Comparison of ENCODE assay signal across 8 mouse cellular contexts in genomic region chr4:123571869-123572268, GRCm38 (mm10).
DNase-seq lines count a peak whose midpoint lies in the region; ATAC-seq and TF ChIP-seq lines count a peak whose summit lies in the region.

No protein-coding gene starts in this region.

- peak overlapping the region; percentile 54 for H3K27ac ChIP-seq in embryonic facial prominence, embryonic 14.5 days (replicated peaks; ENCODE audit: low read depth, low read length)
- 0 out of 2 replicates have a peak overlapping the region, but pooled peaks have one; percentile 20 for H3K27ac ChIP-seq in hindbrain, embryonic 14.5 days

- no peak overlapping the region for H3K4me3 ChIP-seq in embryonic facial prominence, embryonic 14.5 days (ENCODE audit: low read depth, low read length)
- H3K4me3 ChIP-seq in hindbrain, embryonic 14.5 days (replicated peaks; ENCODE audit: low read length) = no peak overlapping the region
- H3K4me3 ChIP-seq in lung, adult 2 months (replicated peaks; ENCODE audit: extremely low read depth, low read depth, low read length) = peak overlapping the region; percentile 43

- ATAC-seq in embryonic facial prominence, embryonic 14.5 days (ENCODE audit: low read depth) = peak; percentile 61; the same call in 1 of the 2 replicates
- no peak for ATAC-seq in hindbrain, embryonic 14.5 days (ENCODE audit: low FRiP score)

- peak overlapping the region; percentile 20 for H3K4me2 ChIP-seq in embryonic facial prominence, embryonic 14.5 days (ENCODE audit: low read depth, low read length)
- no peak overlapping the region for H3K4me2 ChIP-seq in hindbrain, embryonic 14.5 days (replicated peaks)

- no peak overlapping the region for H3K9ac ChIP-seq in embryonic facial prominence, embryonic 14.5 days (ENCODE audit: low read depth, low read length)
- H3K9ac ChIP-seq in hindbrain, embryonic 14.5 days = no peak overlapping the region

- TF ChIP-seq POLR2A in lung, adult 2 months (IDR thresholded peaks at IDR 0.05; ENCODE audit: borderline replicate concordance, extremely low read depth, low read depth, low read length) = peak; percentile 39; the same call in 1 of the 2 replicates

- WGBS in embryonic facial prominence, embryonic 14.5 days = 7% methylated on average over 7 of the region's 7 CpGs
- 14% methylated on average over 7 of the region's 7 CpGs for WGBS in hindbrain, embryonic 14.5 days
- 2% methylated on average over 7 of the region's 7 CpGs for WGBS in lung, adult 2 months

- H3K9me3 ChIP-seq in embryonic facial prominence, embryonic 14.5 days (ENCODE audit: control insufficient read depth, low read length) = no peaks in the 10 kb centered on the region
- no peaks in the 10 kb centered on the region for H3K9me3 ChIP-seq in hindbrain, embryonic 14.5 days (ENCODE audit: control insufficient read depth, low read length)

- no peak for TF ChIP-seq CTCF in lung, adult 2 months (IDR thresholded peaks at IDR 0.05; ENCODE audit: insufficient read depth, low read length)

- no peaks in the 10 kb centered on the region for H3K27me3 ChIP-seq in embryonic facial prominence, embryonic 14.5 days (replicated peaks; ENCODE audit: control insufficient read depth, insufficient read depth, low read length)
- no peaks in the 10 kb centered on the region for H3K27me3 ChIP-seq in hindbrain, embryonic 14.5 days (ENCODE audit: control insufficient read depth, insufficient read depth, low read length)

- peak; percentile 10 to 24 for DNase-seq in urinary bladder, adult 18-20 months (ENCODE audit: low spot score in 2 of 2)
- DNase-seq in urinary bladder, adult 2 months (ENCODE audit: low spot score) = no peak
- DNase-seq in embryonic facial prominence, embryonic 14.5 days (ENCODE audit: low spot score) = peak; percentile 62
- no peak for DNase-seq in hindbrain, embryonic 14.5 days (ENCODE audit: low spot score)
- DNase-seq in lung, adult 2 months = peak; percentile 40
- DNase-seq in skeletal muscle tissue, adult 2 months (ENCODE audit: low read depth, low spot score) = peak; percentile 68
- DNase-seq in left cerebral cortex, adult 18-20 months (ENCODE audit: low spot score in 2 of 2) = no peak
- DNase-seq in ovary, postnatal 14 days (ENCODE audit: low spot score) = no peak

- H3K4me1 ChIP-seq in embryonic facial prominence, embryonic 14.5 days (ENCODE audit: control insufficient read depth, insufficient read depth, low read length) = peaks cover 17% of the 10 kb centered on the region
- peaks cover 18% of the 10 kb centered on the region for H3K4me1 ChIP-seq in hindbrain, embryonic 14.5 days (replicated peaks; ENCODE audit: control insufficient read depth, insufficient read depth, low read length)
- H3K4me1 ChIP-seq in lung, adult 2 months (ENCODE audit: control insufficient read depth, insufficient read depth, low read length) = peaks cover 23% of the 10 kb centered on the region

- no peaks in the 10 kb centered on the region for H3K36me3 ChIP-seq in embryonic facial prominence, embryonic 14.5 days (ENCODE audit: control insufficient read depth, insufficient read depth, low read length)
- H3K36me3 ChIP-seq in hindbrain, embryonic 14.5 days (replicated peaks; ENCODE audit: control insufficient read depth, insufficient read depth) = no peaks in the 10 kb centered on the region

Comparison
In these comparisons a context has a peak if more than half of its experiments do, and no peak if none do; other contexts are left out.
1. DNase-seq: peak in urinary bladder, adult 18-20 months (2 of 2), embryonic facial prominence, embryonic 14.5 days (single experiment), lung, adult 2 months (single experiment) and skeletal muscle tissue, adult 2 months (single experiment); none in urinary bladder, adult 2 months (single experiment), hindbrain, embryonic 14.5 days (single experiment), left cerebral cortex, adult 18-20 months (0 of 2) and ovary, postnatal 14 days (single experiment).